Mouse (Mus musculus): ENCODE measurements around the gene Ccdc170.
"Not testable (repeated sequence)": the region's sequence is repeated elsewhere in the genome, so short reads cannot be mapped to it uniquely, and the experiment has no call there.

DNA sequence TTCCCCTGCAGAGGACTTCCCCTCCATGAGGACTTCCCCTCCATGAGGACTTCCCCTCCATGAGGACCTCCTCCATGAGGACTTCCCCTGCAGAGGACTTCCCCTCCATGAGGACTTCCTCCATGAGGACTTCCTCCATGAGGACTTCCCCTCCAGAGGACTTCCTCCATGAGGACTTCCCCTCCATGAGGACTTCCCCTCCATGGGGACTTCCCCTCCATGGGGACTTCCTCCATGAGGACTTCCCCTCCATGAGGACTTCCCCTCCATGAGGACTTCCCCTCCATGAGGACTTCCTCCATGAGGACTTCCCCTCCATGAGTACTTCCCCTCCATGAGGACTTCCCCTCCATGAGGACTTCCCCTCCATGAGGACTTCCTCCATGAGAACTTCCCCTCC lies 119.3 kb downstream of the Ccdc170 start:
- not testable (repeated sequence) for TF ChIP-seq POLR2A (IDR thresholded peaks at IDR 0.05; ENCODE audit: low read depth, low read length); CTCF (IDR thresholded peaks at IDR 0.05; ENCODE audit: extremely low read depth, insufficient read length, insufficient replicate concordance, low read depth, low read length)

All from small intestine, adult 2 months (tissue).